Mouse (Mus musculus): Measurements from ENCODE around the gene Retnlg.

- no peak for TF ChIP-seq GATA1 (IDR thresholded peaks at IDR 0.05; ENCODE audit: borderline replicate concordance, low read length)
- TF ChIP-seq CTCF (IDR thresholded peaks at IDR 0.05; ENCODE audit: low read depth, low read length) = no peak
- no peak for TF ChIP-seq TAL1 (conservative IDR thresholded peaks at IDR 0.05; ENCODE audit: low read depth, low read length)
- TF ChIP-seq GATA2 (IDR thresholded peaks at IDR 0.05; ENCODE audit: borderline replicate concordance, low read depth, low read length) = no peak
These were observed 43.4 kb upstream of the Retnlg start for GRCm38 (mm10) chr16:48829060-48829459.

Data from G1E (cell line).